Mouse (Mus musculus): Measurements from ENCODE around the gene Gm15140.
"Not testable (repeated sequence)": the region's sequence is repeated elsewhere in the genome, so short reads cannot be mapped to it uniquely, and the experiment has no call there.

Gene Gm15140

DNA sequence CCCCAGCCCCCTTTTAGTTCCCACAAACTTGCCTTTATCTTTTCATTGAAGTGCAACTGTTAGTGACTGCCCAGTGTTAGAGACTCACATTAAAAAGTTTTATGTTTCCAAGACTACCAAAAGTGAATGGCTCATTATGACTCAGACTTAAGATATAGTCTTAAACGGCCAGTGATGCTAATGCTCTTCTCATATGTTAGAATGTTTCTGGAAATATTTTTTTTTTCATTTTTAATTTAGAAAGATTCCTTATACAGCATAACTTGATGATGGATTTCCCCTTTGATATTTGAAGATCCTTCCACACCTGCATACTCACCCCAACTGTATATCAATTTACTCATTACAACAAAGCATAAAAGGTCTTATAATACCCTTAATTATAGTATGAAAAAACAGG, at the start of gene Gm15140:
Gene Gm15140 (minus strand): TSS at position 101 of the 400 bp plus-strand sequence.
- DNase-seq, result not testable (repeated sequence)

Measured in B cell, adult 2 months (primary cell).